Mouse (Mus musculus) forebrain, embryonic 14.5 days (tissue): ENCODE measurements around the gene Keap1. TPM values are rescaled to one million over a fixed set of nuclear protein-coding genes. Genes with fewer than 3 reads are reported as not detected.
A peak's percentile ranks its signal among the peaks of the same experiment; 100 is the strongest.
"Not testable (repeated sequence)": the region's sequence is repeated elsewhere in the genome, so short reads cannot be mapped to it uniquely, and the experiment has no call there.

Experiments
- ATAC-seq: fragments of 200-750 bp; cut with Nextera tagmentation; 2 replicates; pipeline ENCODE4 v1.8.0; 2017; ENCODE audit warnings: mild to moderate bottlenecking, moderate library complexity
- DNase-seq: peaks from one replicate; pipeline ENCODE4 v3.0.0-alpha.2; 2015; ENCODE audit warnings: low spot score
- H3K27ac ChIP-seq: fragments of 300-500 bp; sonication (generic); 2 replicates; pipeline ENCODE4 v1.5.1; 2014; ENCODE audit warnings: low read depth, mild to moderate bottlenecking, control low read depth, low read length, moderate library complexity
- H3K27me3 ChIP-seq: fragments of 300-500 bp; sonication (generic); replicated peaks from 2 replicates; pipeline ENCODE4 v1.6.1; 2014; ENCODE audit warnings: low read length, control low read depth, mixed read lengths; ENCODE audit not compliant: control insufficient read depth, insufficient read depth
- H3K36me3 ChIP-seq: fragments of 300-500 bp; sonication (generic); 2 replicates; pipeline ENCODE4 v1.6.1; 2014; ENCODE audit warnings: low read length, control low read depth; ENCODE audit not compliant: control insufficient read depth, insufficient read depth
- H3K4me1 ChIP-seq: fragments of 300-500 bp; sonication (generic); 2 replicates; pipeline ENCODE4 v1.6.1; 2014; ENCODE audit warnings: antibody characterized with exemption, low read length, control low read depth; ENCODE audit not compliant: control insufficient read depth, insufficient read depth
- H3K4me2 ChIP-seq: fragments of 300-500 bp; sonication (generic); 2 replicates; pipeline ENCODE4 v1.6.1; 2014; ENCODE audit warnings: mild to moderate bottlenecking, control low read depth, low read length
- H3K4me3 ChIP-seq: fragments of 300-500 bp; sonication (generic); 2 replicates; pipeline ENCODE4 v1.5.1; 2014; ENCODE audit warnings: low read depth, low read length, control low read depth
- H3K9ac ChIP-seq: fragments of 300-500 bp; sonication (generic); 2 replicates; pipeline ENCODE4 v1.6.1; 2014; ENCODE audit warnings: mild to moderate bottlenecking, low read length, control low read depth, moderate library complexity
- H3K9me3 ChIP-seq: fragments of 300-500 bp; sonication (generic); replicated peaks from 2 replicates; pipeline ENCODE4 v1.6.1; 2016; ENCODE audit warnings: low read length, control low read depth, mixed read lengths; ENCODE audit not compliant: control insufficient read depth
- WGBS: fragments of 180-500 bp; shearing (Covaris S2); extraction: QIAGEN DNeasy Blood & Tissue Kit; methylation state at CpG from one replicate; pipeline ENCODE4 v1.1.7; 2014; 5-methylcytosine and 5-hydroxymethylcytosine counted together
- polyA plus RNA-seq: library from polyadenylated mRNA; unstranded; fragments of >200 nt; fragmentation: Nextera tagmentation; extraction: Ambion mirVana; gene quantifications from 2 replicates; pipeline ENCODE4 v1.2.1, GENCODE M21; 2014

Gene Keap1
- polyA plus RNA-seq, 1 experiment from 2014 or later, result 34.7 TPM

GRCm38 (mm10) chr9:21198960-21199359 lies 40.2 kb downstream of the Keap1 start:
- no peak overlapping the region for H3K4me3 ChIP-seq
- peaks cover 11% of the 10 kb centered on the region; the same call in 1 of the 2 replicates for H3K36me3 ChIP-seq
- DNase-seq, result no peak
- no peak overlapping the region for H3K4me2 ChIP-seq
- ATAC-seq, result no peak
- 79% methylated on average over 3 of the region's 3 CpGs for WGBS
- no peak overlapping the region; the same call in 1 of the 2 replicates for H3K9ac ChIP-seq
- H3K4me1 ChIP-seq, result peaks cover 17% of the 10 kb centered on the region; the same call in 1 of the 2 replicates
- H3K27me3 ChIP-seq, result no peaks in the 10 kb centered on the region
- no peak overlapping the region for H3K27ac ChIP-seq
- no peaks in the 10 kb centered on the region for H3K9me3 ChIP-seq

- DNase-seq (peak; percentile 91), ATAC-seq (peak; percentile 87)
- Histone ChIP-seq H3K9me3 (no peaks in the 10 kb centered on the region), H3K36me3 (peaks cover 8% of the 10 kb centered on the region; the same call in 1 of the 2 replicates), H3K9ac (peak overlapping the region; percentile 74), H3K27me3 (no peaks in the 10 kb centered on the region), H3K4me2 (peak overlapping the region; percentile 72), H3K4me3 (peak overlapping the region; percentile 51), H3K4me1 (peaks cover 17% of the 10 kb centered on the region; the same call in 1 of the 2 replicates), H3K27ac (no peak overlapping the region)
- 6% methylated on average over 4 of the region's 4 CpGs for WGBS
Observed at GRCm38 (mm10) chr9:21197981-21198380, 41.2 kb downstream of the Keap1 start.

GRCm38 (mm10) chr9:21196521-21197433 lies 42.4 kb downstream of the Keap1 start:
- H3K36me3 ChIP-seq, result peaks cover 4% of the 10 kb centered on the region; the same call in 1 of the 2 replicates
- H3K4me2 ChIP-seq, result peak overlapping the region; percentile 72
- H3K9ac ChIP-seq, result peak overlapping the region; percentile 74
- WGBS, result 18% methylated on average over 18 of the region's 19 CpGs
- ATAC-seq, result peak; percentile 80
- H3K4me1 ChIP-seq, result peaks cover 17% of the 10 kb centered on the region; the same call in 1 of the 2 replicates
- H3K27me3 ChIP-seq, result no peaks in the 10 kb centered on the region
- H3K27ac ChIP-seq, result peak overlapping the region; percentile 66
- no peaks in the 10 kb centered on the region for H3K9me3 ChIP-seq
- DNase-seq, result peak; percentile 74
- peak overlapping the region; percentile 51 for H3K4me3 ChIP-seq

- not testable (repeated sequence) for H3K4me3 ChIP-seq, H3K9ac ChIP-seq, H3K27ac ChIP-seq, H3K27me3 ChIP-seq, H3K36me3 ChIP-seq, H3K9me3 ChIP-seq, DNase-seq
- ATAC-seq, result peak; percentile 30
- H3K4me1 ChIP-seq, result peaks cover 17% of the 10 kb centered on the region; the same call in 1 of the 2 replicates
- peak overlapping the region; percentile 72; the same call in 1 of the 2 replicates for H3K4me2 ChIP-seq
- WGBS, result 41% methylated on average over 7 of the region's 7 CpGs
Observed at GRCm38 (mm10) chr9:21195736-21196505, 43.2 kb downstream of the Keap1 start.

- Histone ChIP-seq H3K27ac (no peak overlapping the region), H3K4me2 (no peak overlapping the region), H3K27me3 (no peaks in the 10 kb centered on the region), H3K9me3 (no peaks in the 10 kb centered on the region), H3K36me3 (no peaks in the 10 kb centered on the region), H3K4me1 (peaks cover 17% of the 10 kb centered on the region; the same call in 1 of the 2 replicates), H3K9ac (no peak overlapping the region), H3K4me3 (no peak overlapping the region)
- WGBS, result 77% methylated on average over 4 of the region's 4 CpGs
- DNase-seq, result no peak
- ATAC-seq, result no peak
Observed at GRCm38 (mm10) chr9:21194787-21195493, 44.2 kb downstream of the Keap1 start.

- no peak for ATAC-seq
- H3K4me2 ChIP-seq, result no peak overlapping the region
- WGBS, result 77% methylated on average over 3 of the region's 3 CpGs
Observed at GRCm38 (mm10) chr9:21193786-21194185, 45.4 kb downstream of the Keap1 start.

GRCm38 (mm10) chr9:21190670-21191069 lies 48.5 kb downstream of the Keap1 start:
- H3K4me1 ChIP-seq, result no peaks in the 10 kb centered on the region
- DNase-seq, result no peak
- no peaks in the 10 kb centered on the region for H3K9me3 ChIP-seq
- no peak overlapping the region for H3K4me3 ChIP-seq
- no peaks in the 10 kb centered on the region for H3K27me3 ChIP-seq
- H3K36me3 ChIP-seq, result no peaks in the 10 kb centered on the region
- no peak overlapping the region for H3K4me2 ChIP-seq
- no peak overlapping the region for H3K9ac ChIP-seq
- no peak for ATAC-seq
- H3K27ac ChIP-seq, result no peak overlapping the region
- 65% methylated on average over 3 of the region's 3 CpGs for WGBS

More at GRCm38 (mm10) chr9:21193786-21194185, 45.4 kb downstream of the Keap1 start:
- Histone ChIP-seq H3K27ac (no peak overlapping the region), H3K9ac (no peak overlapping the region), H3K9me3 (no peaks in the 10 kb centered on the region), H3K4me1 (peaks cover 16% of the 10 kb centered on the region; the same call in 1 of the 2 replicates), H3K27me3 (no peaks in the 10 kb centered on the region), H3K4me3 (no peak overlapping the region), H3K36me3 (no peaks in the 10 kb centered on the region)
- DNase-seq, result no peak

- no peaks in the 10 kb centered on the region for H3K27me3 ChIP-seq
- ATAC-seq, result no peak
- H3K4me3 ChIP-seq, result no peak overlapping the region
- DNase-seq, result no peak
- WGBS, result 41% methylated on average over 7 of the region's 7 CpGs
- H3K9me3 ChIP-seq, result no peaks in the 10 kb centered on the region
- no peaks in the 10 kb centered on the region for H3K4me1 ChIP-seq
- H3K27ac ChIP-seq, result no peak overlapping the region
- no peak overlapping the region for H3K4me2 ChIP-seq
- H3K36me3 ChIP-seq, result no peaks in the 10 kb centered on the region
- H3K9ac ChIP-seq, result no peak overlapping the region
Observed at GRCm38 (mm10) chr9:21189905-21190304, 49.3 kb downstream of the Keap1 start.
